Mouse (Mus musculus) CD4-positive naive resting alpha-beta T cell, adult 57 days (primary cell): Measurements from ENCODE around the gene Trmt6. TPM values are rescaled to one million over a fixed set of nuclear protein-coding genes. Genes with fewer than 3 reads are reported as not detected.

Experiments used
- total RNA-seq: library from RNA; stranded (reverse); gene quantifications from one replicate; pipeline ENCODE4 v1.2.4, GENCODE M21; 2023

Gene Trmt6
- 35.7 TPM for total RNA-seq

GRCm38 (mm10) chr2:132815608-132816314, at the start of gene Trmt6, which contains the start of gene Mcm8:
Trmt6 (minus strand) TSS chr2:132816055.
Mcm8 (plus strand) TSS chr2:132816141.

DNA sequence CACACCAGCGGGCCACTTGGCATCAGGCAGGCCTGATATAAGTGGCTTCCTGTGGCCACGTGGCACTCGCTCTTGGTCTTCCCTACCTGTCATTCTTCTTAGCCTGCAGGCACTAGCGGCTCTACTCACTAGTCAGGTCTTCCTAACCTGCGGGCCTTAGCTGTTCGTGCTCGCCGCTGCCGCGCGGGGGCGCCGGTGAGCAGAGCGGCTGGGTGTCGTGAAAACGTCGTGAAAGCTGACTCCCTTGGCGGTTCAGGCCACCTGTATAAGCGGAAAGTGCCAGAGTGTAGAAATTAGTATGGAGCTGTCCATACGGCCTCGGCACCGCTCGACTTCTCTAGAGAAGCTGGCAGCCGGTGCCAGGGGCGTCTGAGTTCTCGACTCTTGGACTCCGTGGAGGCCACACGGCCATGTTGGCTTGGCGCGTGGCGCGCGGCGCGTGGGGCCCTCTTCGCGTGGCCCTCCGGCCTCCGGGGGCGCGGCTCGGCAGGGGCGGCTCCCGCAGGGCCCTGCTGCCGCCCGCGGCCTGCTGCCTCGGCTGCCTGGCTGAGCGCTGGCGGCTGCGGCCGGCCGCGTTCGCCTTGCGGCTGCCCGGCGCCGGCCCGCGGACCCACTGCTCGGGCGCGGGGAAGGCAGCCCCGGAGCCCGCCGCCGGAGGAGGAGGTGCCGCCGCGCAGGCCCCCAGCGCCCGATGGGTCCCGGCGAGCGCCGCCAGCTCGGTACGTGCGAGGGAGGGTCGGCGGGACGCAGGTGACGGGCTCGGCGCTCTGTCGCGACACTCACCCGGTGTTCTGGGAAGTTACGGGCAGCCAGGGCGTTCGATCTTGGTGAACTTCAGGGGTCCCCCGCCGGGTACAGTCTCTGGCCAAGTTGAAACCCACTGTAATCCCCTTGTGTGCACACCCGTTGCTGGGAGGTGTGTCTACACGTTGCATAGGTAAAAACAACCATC, 30.8 kb upstream of the Trmt6 start, which contains the start of gene Crls1:
TSS of gene Crls1 (plus strand) at position 260 of the 952 bp plus-strand sequence.

GRCm38 (mm10) chr2:132780978-132781377, 34.9 kb downstream of the Trmt6 start, which contains the start of gene Chgb:
Chgb (plus strand) TSS chr2:132781278.

Other genes starting within 250 kb of the Trmt6 start
- 75.2 TPM for gene Gpcpd1, start 228.3 kb downstream of the Trmt6 start, total RNA-seq
- 30.3 TPM for gene Shld1, start 129.1 kb downstream of the Trmt6 start, total RNA-seq
- gene Chgb, start 34.8 kb downstream of the Trmt6 start, total RNA-seq, result not detected
- gene Mcm8, start 86 bp upstream of the Trmt6 start, total RNA-seq, result 4.9 TPM
- gene Crls1, start 30.6 kb upstream of the Trmt6 start, total RNA-seq, result 15.8 TPM
- 2.7 TPM for gene Lrrn4, start 64.8 kb upstream of the Trmt6 start, total RNA-seq
- not detected for gene Fermt1, start 129.9 kb upstream of the Trmt6 start, total RNA-seq